Mouse (Mus musculus) embryonic facial prominence, embryonic 15.5 days (tissue): ENCODE results near the gene Nap1l5. TPM values are rescaled to one million over a fixed set of nuclear protein-coding genes. Genes with fewer than 3 reads are reported as not detected.
"Not testable (repeated sequence)": the region's sequence is repeated elsewhere in the genome, so short reads cannot be mapped to it uniquely, and the experiment has no call there.

Experiments
- ATAC-seq: fragments of 200-750 bp; cut with Nextera tagmentation; 2 replicates; pipeline ENCODE4 v1.8.0; 2017; ENCODE audit warnings: low read depth, moderate TSS enrichment; ENCODE audit not compliant: insufficient number of reproducible peaks, low FRiP score, low TSS enrichment
- H3K27ac ChIP-seq: fragments of 300-500 bp; sonication (generic); replicated peaks from 2 replicates; pipeline ENCODE4 v1.5.1; 2015; ENCODE audit warnings: mild to moderate bottlenecking, inconsistent platforms
- H3K27me3 ChIP-seq: fragments of 300-500 bp; sonication (generic); 2 replicates; pipeline ENCODE4 v1.6.1; 2015; ENCODE audit warnings: inconsistent platforms
- H3K36me3 ChIP-seq: fragments of 300-500 bp; sonication (generic); 2 replicates; pipeline ENCODE4 v1.6.1; 2015; ENCODE audit warnings: mild to moderate bottlenecking, inconsistent platforms
- H3K4me1 ChIP-seq: fragments of 300-500 bp; sonication (generic); 2 replicates; pipeline ENCODE4 v1.6.1; 2015; ENCODE audit warnings: inconsistent platforms
- H3K4me2 ChIP-seq: fragments of 300-500 bp; sonication (generic); replicated peaks from 2 replicates; pipeline ENCODE4 v1.6.1; 2015; ENCODE audit warnings: mild to moderate bottlenecking, inconsistent platforms
- H3K4me3 ChIP-seq: fragments of 300-500 bp; sonication (generic); replicated peaks from 2 replicates; pipeline ENCODE4 v1.5.1; 2015; ENCODE audit warnings: mild to moderate bottlenecking, inconsistent platforms
- H3K9ac ChIP-seq: fragments of 300-500 bp; sonication (generic); 2 replicates; pipeline ENCODE4 v1.6.1; 2015; ENCODE audit warnings: inconsistent platforms
- H3K9me3 ChIP-seq: fragments of 300-500 bp; sonication (generic); replicated peaks from 2 replicates; pipeline ENCODE4 v1.6.1; 2016; ENCODE audit warnings: inconsistent platforms
- WGBS: fragments of 180-500 bp; shearing (Covaris S2); methylation state at CpG from one replicate; pipeline ENCODE4 v1.1.7; 2015; 5-methylcytosine and 5-hydroxymethylcytosine counted together
- polyA plus RNA-seq: library from polyadenylated mRNA; unstranded; fragments of >200 nt; fragmentation: Nextera tagmentation; extraction: Ambion mirVana; gene quantifications from 2 replicates; pipeline ENCODE4 v1.2.1, GENCODE M21; 2015

The Nap1l5 gene
- polyA plus RNA-seq, 1 experiment from 2014 or later, result 4.9 TPM

- 74% methylated on average over 4 of the region's 4 CpGs for WGBS
Measured at GRCm38 (mm10) chr6:58879572-58879971, 27.3 kb downstream of the Nap1l5 start.

GRCm38 (mm10) chr6:58867858-58868257 lies 39.0 kb downstream of the Nap1l5 start:
- 90% methylated on average over 6 of the region's 6 CpGs for WGBS
- H3K9me3 ChIP-seq, H3K4me2 ChIP-seq, H3K27me3 ChIP-seq, H3K4me3 ChIP-seq, H3K27ac ChIP-seq, H3K36me3 ChIP-seq, H3K9ac ChIP-seq, ATAC-seq, H3K4me1 ChIP-seq: not testable (repeated sequence)

More at GRCm38 (mm10) chr6:58879572-58879971, 27.3 kb downstream of the Nap1l5 start:
- Histone ChIP-seq H3K36me3 (no peaks in the 10 kb centered on the region), H3K4me3 (no peak overlapping the region), H3K27me3 (no peaks in the 10 kb centered on the region), H3K9me3 (no peaks in the 10 kb centered on the region), H3K27ac (no peak overlapping the region), H3K4me1 (no peaks in the 10 kb centered on the region), H3K9ac (no peak overlapping the region), H3K4me2 (no peak overlapping the region)
- ATAC-seq, result no peak

GRCm38 (mm10) chr6:58863631-58864235 lies 43.1 kb downstream of the Nap1l5 start:
- H3K4me2 ChIP-seq, result no peak overlapping the region
- WGBS, result 85% methylated on average over 4 of the region's 4 CpGs
- ATAC-seq, result no peak

GRCm38 (mm10) chr6:58862446-58862993 lies 44.4 kb downstream of the Nap1l5 start:
- Histone ChIP-seq H3K27me3 (no peaks in the 10 kb centered on the region), H3K36me3 (0 out of 2 replicates have a peak, but pooled peaks cover 4% of the 10 kb centered on the region), H3K4me2 (no peak overlapping the region), H3K4me1 (0 out of 2 replicates have a peak, but pooled peaks cover 3% of the 10 kb centered on the region), H3K27ac (no peak overlapping the region), H3K9ac (no peak overlapping the region), H3K4me3 (no peak overlapping the region), H3K9me3 (no peaks in the 10 kb centered on the region)
- no peak for ATAC-seq
- 46% methylated on average over 9 of the region's 9 CpGs for WGBS

More at GRCm38 (mm10) chr6:58863631-58864235, 43.1 kb downstream of the Nap1l5 start:
- H3K27me3 ChIP-seq, result no peaks in the 10 kb centered on the region
- H3K4me1 ChIP-seq, result 0 out of 2 replicates have a peak, but pooled peaks cover 3% of the 10 kb centered on the region
- no peaks in the 10 kb centered on the region for H3K9me3 ChIP-seq
- no peak overlapping the region for H3K4me3 ChIP-seq
- no peak overlapping the region for H3K27ac ChIP-seq
- H3K9ac ChIP-seq, result no peak overlapping the region
- H3K36me3 ChIP-seq, result 0 out of 2 replicates have a peak, but pooled peaks cover 4% of the 10 kb centered on the region

GRCm38 (mm10) chr6:58859517-58859916 lies 47.4 kb downstream of the Nap1l5 start:
- H3K4me1 ChIP-seq, result 0 out of 2 replicates have a peak, but pooled peaks cover 3% of the 10 kb centered on the region
- H3K4me2 ChIP-seq, result no peak overlapping the region
- H3K4me3 ChIP-seq, result no peak overlapping the region
- H3K9ac ChIP-seq, result no peak overlapping the region
- ATAC-seq, result no peak
- 69% methylated on average over 4 of the region's 4 CpGs for WGBS
- H3K27me3 ChIP-seq, result no peaks in the 10 kb centered on the region
- H3K36me3 ChIP-seq, result 0 out of 2 replicates have a peak, but pooled peaks cover 4% of the 10 kb centered on the region
- no peaks in the 10 kb centered on the region for H3K9me3 ChIP-seq
- H3K27ac ChIP-seq, result no peak overlapping the region

- no peak overlapping the region for H3K27ac ChIP-seq
- no peaks in the 10 kb centered on the region for H3K9me3 ChIP-seq
- 81% methylated on average over 2 of the region's 2 CpGs for WGBS
- no peak overlapping the region for H3K9ac ChIP-seq
- ATAC-seq, result no peak
- H3K36me3 ChIP-seq, result 0 out of 2 replicates have a peak, but pooled peaks cover 4% of the 10 kb centered on the region
- H3K4me3 ChIP-seq, result no peak overlapping the region
- H3K4me2 ChIP-seq, result no peak overlapping the region
- H3K27me3 ChIP-seq, result no peaks in the 10 kb centered on the region
- H3K4me1 ChIP-seq, result 0 out of 2 replicates have a peak, but pooled peaks cover 3% of the 10 kb centered on the region
Measured at GRCm38 (mm10) chr6:58856494-58856893, 50.4 kb downstream of the Nap1l5 start.

GRCm38 (mm10) chr6:58855676-58856367 lies 51.1 kb downstream of the Nap1l5 start:
- 80% methylated on average over 10 of the region's 10 CpGs for WGBS
- 0 out of 2 replicates have a peak, but pooled peaks cover 3% of the 10 kb centered on the region for H3K4me1 ChIP-seq
- H3K36me3 ChIP-seq, result 0 out of 2 replicates have a peak, but pooled peaks cover 4% of the 10 kb centered on the region
- H3K9ac ChIP-seq, result no peak overlapping the region
- ATAC-seq, result no peak
- no peak overlapping the region for H3K4me3 ChIP-seq
- H3K27ac ChIP-seq, result no peak overlapping the region
- H3K27me3 ChIP-seq, result no peaks in the 10 kb centered on the region
- H3K9me3 ChIP-seq, result no peaks in the 10 kb centered on the region
- H3K4me2 ChIP-seq, result no peak overlapping the region

Other genes starting within 250 kb of the Nap1l5 start
- gene Herc3, start 75.6 kb downstream of the Nap1l5 start, polyA plus RNA-seq, result 7.0 and 7.3 TPM in 2 replicates
- 9.4 and 10.3 TPM in 2 replicates for gene Fam13a, start 117.5 kb upstream of the Nap1l5 start, polyA plus RNA-seq